Mouse (Mus musculus): ENCODE measurements around the gene Abhd14a. TPM values are rescaled to one million over a fixed set of nuclear protein-coding genes. Genes with fewer than 3 reads are reported as not detected.
A peak's percentile ranks its signal among the peaks of the same experiment; 100 is the strongest.

The Abhd14a gene
- total RNA-seq, 4 experiments from 2014 or later: 35.6 to 44.4 (median 40.2) TPM

GRCm38 (mm10) chr9:106411729-106412128 is 35.7 kb downstream of the Abhd14a start:
- no peak for DNase-seq (ENCODE audit: low spot score in 2 of 2)

- peak in 1 of 2 experiments; percentile 59 for DNase-seq (ENCODE audit: low spot score in 2 of 2)
Observed at GRCm38 (mm10) chr9:106411091-106411594, 36.3 kb downstream of the Abhd14a start.

DNA sequence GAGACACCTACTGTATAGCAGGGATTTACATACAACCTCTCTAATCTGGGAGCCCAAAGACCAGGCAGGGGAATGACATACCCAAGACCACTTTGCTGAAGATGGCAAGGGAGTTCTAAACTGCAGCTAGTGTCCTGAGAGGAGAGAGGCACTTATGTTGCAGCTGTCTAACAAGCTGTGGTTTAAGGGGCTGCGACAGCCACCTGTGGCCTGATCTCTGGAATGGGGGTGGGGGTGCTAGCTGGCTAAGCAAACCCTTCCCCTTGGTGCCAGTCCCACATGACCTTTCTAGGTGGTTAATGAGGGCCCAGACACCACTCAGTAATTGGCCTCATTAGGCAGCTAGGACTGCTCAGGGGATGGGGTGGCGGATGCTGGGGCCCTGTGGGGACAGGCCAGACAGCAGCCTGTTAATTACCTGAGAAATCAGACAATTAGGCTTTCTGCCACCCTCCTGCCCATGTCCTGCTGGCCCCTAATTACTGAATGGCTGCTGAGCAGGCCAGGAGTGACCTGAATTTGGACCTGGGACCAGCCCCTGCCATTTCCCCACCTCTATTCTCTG is 37.3 kb downstream of the Abhd14a start:
- DNase-seq (ENCODE audit: low spot score in 2 of 2): no peak

- no peak for DNase-seq (ENCODE audit: low spot score in 2 of 2)
Observed at GRCm38 (mm10) chr9:106409096-106409495, 38.4 kb downstream of the Abhd14a start.

DNA sequence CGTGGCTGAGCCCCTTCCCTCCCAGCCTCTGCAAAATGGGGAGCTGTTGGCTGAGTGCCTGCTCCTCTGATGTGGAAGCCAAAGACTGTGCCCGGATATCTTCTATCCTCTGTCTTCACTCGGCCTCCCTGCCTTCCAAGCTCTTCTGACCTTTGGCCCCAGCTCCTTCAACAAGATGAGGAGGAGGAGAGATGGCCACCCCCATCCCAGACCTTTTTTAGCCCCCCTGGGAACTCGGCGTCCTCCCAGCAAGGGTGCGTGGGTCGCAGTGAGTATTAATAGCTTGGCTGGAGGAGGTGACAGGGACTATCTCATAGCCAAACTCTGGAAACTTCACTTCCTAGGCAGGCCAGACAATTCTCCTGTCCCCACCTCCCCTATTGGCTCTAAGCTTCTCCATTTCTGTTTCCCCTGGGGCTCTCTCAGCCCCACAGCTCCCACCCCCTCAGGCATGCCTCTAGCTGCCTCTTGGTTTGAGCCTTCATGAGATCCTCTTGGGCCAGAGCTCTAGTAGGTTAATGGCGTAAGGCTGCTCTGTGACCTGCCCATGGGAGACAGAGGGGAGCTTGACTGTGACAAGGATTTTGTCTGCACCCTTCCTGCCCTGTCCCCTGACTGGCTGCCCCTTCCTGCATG is 40.9 kb downstream of the Abhd14a start:
- DNase-seq (ENCODE audit: low spot score in 2 of 2): no peak

- DNase-seq (ENCODE audit: low spot score in 2 of 2): no peak
Observed at GRCm38 (mm10) chr9:106405275-106405674, 42.2 kb downstream of the Abhd14a start.

GRCm38 (mm10) chr9:106402607-106403375 is 44.7 kb downstream of the Abhd14a start:
- DNase-seq (ENCODE audit: low spot score in 2 of 2): peak in 1 of 2 experiments; percentile 66

- DNase-seq (ENCODE audit: low spot score in 2 of 2): no peak
Observed at GRCm38 (mm10) chr9:106402149-106402548, 45.3 kb downstream of the Abhd14a start.

GRCm38 (mm10) chr9:106399808-106400207 is 47.7 kb downstream of the Abhd14a start:
- no peak for DNase-seq (ENCODE audit: low spot score in 2 of 2)

- no peak for DNase-seq (ENCODE audit: low spot score in 2 of 2)
Observed at GRCm38 (mm10) chr9:106398667-106399311, 48.7 kb downstream of the Abhd14a start.

DNA sequence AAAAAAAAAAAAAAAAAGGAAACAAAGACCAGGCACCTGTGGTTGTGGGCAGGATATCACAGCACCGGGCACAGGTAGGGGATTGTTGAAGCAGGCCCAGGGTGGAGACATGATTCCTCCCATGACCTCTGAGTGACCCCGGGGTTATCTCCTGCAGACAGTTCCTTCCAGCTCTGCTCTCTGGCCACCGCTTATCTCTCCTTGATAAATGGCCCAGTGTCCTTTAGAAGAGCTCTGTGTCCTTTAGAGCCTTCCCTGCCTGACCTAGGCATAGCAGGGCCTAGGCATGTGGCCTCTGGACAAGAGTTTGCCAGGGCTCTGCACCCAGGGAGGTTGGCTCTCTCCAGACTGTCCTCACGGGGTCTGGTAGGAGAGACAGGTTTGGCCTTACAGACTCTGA is 49.7 kb downstream of the Abhd14a start:
- no peak for DNase-seq (ENCODE audit: low spot score in 2 of 2)

DNA sequence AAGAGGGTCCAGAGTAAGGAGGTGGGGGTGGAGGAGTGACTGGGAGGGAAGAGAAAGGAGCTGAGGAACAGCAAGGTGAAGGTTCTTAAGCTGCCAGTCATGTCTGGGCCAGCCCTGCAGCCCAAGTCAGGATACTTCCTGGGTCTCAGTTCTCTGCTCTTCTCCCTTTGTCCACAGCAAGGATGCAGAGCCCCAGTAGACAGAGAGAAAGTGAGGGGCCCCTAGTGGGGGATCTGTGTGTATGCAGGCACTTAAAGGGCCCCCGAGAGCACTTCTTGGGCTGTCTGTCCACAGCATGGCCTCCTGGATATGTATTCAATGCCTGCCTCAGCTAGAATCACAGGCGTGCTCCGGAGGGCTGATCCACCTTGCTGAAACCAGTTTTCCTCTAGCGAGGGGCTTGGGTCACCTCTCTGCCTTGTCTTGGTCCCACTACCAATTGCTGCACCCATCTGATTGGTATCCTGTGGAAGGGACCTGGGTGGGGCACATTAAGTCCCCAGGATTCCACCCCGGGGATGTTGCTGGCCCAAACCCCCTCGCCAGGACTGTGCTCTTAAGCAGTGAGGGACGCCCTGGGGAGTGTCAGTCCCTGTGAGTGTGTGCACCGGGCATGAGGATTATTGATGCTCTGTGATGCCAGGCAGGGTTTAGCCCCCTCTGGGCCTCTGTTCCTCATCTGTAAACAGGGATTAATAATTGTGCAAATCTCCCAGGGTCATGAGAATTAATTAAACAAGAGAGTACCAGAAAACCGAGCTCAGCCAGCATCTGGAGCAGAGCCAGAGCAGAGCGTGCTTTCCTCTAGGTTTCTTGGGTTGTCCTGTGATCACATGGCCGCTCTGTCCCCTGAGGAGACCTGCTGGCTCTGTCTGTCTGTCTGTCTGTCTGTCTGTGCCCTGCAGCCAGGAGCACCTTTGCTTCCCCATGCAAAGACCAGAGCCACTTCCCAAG is 52.6 kb downstream of the Abhd14a start:
- no peak for DNase-seq (ENCODE audit: low spot score in 2 of 2)

DNA sequence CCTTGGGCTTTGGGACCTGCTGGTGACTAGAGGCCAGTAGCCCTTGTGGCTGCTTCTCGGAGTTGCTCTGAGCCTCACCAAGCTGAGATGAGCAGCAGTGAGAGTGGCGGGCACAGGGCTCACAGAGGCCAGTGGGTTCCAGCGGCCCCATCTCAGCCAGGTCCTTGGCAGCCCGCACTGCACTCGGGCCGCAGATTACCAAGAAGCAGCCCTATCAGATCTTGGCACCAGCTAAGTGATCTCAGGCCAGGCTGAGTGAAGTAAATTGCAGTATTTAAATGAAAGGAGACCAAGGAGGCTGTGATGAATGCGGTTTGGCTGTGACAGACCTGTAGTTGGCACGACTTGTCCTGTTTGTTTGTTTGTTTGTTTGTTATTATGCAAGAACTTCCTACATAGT is 53.9 kb downstream of the Abhd14a start:
- no peak for DNase-seq (ENCODE audit: low spot score in 2 of 2)

DNA sequence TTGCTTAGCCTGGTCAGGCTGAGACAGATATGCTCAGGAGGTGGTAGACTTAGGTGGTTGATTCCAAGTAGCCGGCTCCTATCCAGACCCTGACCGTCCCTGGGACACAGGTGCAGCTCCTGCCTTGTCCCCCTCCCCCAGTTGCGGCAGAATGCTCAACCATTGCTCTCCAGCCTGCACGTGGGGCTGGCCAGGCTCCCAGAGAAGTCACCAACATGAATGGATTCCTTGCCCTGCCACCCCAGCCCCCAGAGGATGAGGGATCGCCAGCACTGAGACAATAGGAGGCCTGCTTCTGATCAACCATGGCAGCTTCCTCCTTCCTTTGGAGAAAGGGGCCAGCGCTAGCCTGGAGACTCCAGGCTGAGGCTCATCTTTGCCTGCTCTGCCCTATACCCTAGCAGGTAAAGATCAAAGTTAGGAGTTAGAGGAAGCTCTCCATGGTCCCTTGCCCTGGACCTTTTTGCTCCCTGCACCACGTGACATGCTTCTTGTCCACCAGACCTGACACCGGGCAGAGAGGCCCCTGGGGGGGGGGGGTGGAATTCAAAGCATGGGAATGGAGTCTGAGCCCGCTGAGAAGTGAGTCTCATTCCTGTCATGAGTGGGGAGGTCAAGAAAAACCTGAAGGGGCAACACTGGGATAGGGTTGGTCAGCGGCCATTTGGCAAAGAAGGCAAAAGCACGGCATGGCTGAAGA is 54.5 kb downstream of the Abhd14a start:
- no peak for DNase-seq (ENCODE audit: low spot score in 2 of 2)

Other genes with a start within 250 kb of the Abhd14a start
- 10 to 100 TPM; 21.7 to 27.4 (median 23.0) TPM for gene Ppm1m, start 247.9 kb downstream of the Abhd14a start, total RNA-seq (2022)
- gene Twf2, start 244.6 kb downstream of the Abhd14a start, total RNA-seq (2022): 10 to 100 TPM; 53.5 to 61.3 (median 56.8) TPM
- 1 to 10 TPM in 3 of 4 experiments, under 1 TPM in 1; 0.94 to 3.2 (median 2.1) TPM for gene Tlr9, start 225.1 kb downstream of the Abhd14a start, total RNA-seq (2022)
- 100 to 1,000 TPM; 146 to 162 (median 156) TPM for gene Alas1, start 199.0 kb downstream of the Abhd14a start, total RNA-seq (2022)
- 10 to 100 TPM; 14.7 to 17.7 (median 16.2) TPM for gene Poc1a, start 166.6 kb downstream of the Abhd14a start, total RNA-seq (2022)
- 10 to 100 TPM; 78.0 to 84.8 (median 80.5) TPM for gene Dusp7, start 79.0 kb downstream of the Abhd14a start, total RNA-seq (2022)
- 100 to 1,000 TPM; 250 to 295 (median 266) TPM for gene Rpl29, start 18.2 kb downstream of the Abhd14a start, total RNA-seq (2022)
- gene Acy1, start 9.4 kb downstream of the Abhd14a start, total RNA-seq (2022): 10 to 100 TPM; 14.0 to 21.3 (median 15.0) TPM
- gene Abhd14b, start 219 bp downstream of the Abhd14a start, total RNA-seq (2022): 10 to 100 TPM; 14.7 to 17.7 (median 17.0) TPM
- gene Pcbp4, start 5.6 kb upstream of the Abhd14a start, total RNA-seq (2022): 100 to 1,000 TPM; 186 to 215 (median 199) TPM
- gene Gpr62, start 18.3 kb upstream of the Abhd14a start, total RNA-seq (2022): 10 to 100 TPM in 3 of 4 experiments, 1 to 10 TPM in 1; 9.4 to 12.4 (median 10.6) TPM
- 10 to 100 TPM; 32.7 to 42.1 (median 33.2) TPM for gene Rrp9, start 28.3 kb upstream of the Abhd14a start, total RNA-seq (2022)
- 10 to 100 TPM in 1 of 4 experiments, 1 to 10 TPM in 3; 6.0 to 10.9 (median 7.4) TPM for gene Parp3, start 29.3 kb upstream of the Abhd14a start, total RNA-seq (2022)
- not detected for gene Iqcf1, start 52.3 kb upstream of the Abhd14a start, total RNA-seq (2022)
- gene Iqcf5, start 66.9 kb upstream of the Abhd14a start, total RNA-seq (2022): not detected
- gene Iqcf3, start 114.0 kb upstream of the Abhd14a start, total RNA-seq (2022): not detected
- gene Iqcf4, start 123.3 kb upstream of the Abhd14a start, total RNA-seq (2022): not detected
- gene Iqcf6, start 178.9 kb upstream of the Abhd14a start, total RNA-seq (2022): not detected
- gene Grm2, start 208.4 kb upstream of the Abhd14a start, total RNA-seq (2022): 10 to 100 TPM; 56.9 to 66.6 (median 59.3) TPM
- gene Tex264, start 238.2 kb upstream of the Abhd14a start, total RNA-seq (2022): 100 to 1,000 TPM in 1 of 4 experiments, 10 to 100 TPM in 3; 82.1 to 103 (median 92.2) TPM